Mouse (Mus musculus) brown adipose tissue, adult 24 weeks (tissue): Measurements from ENCODE around the gene Mocs1. TPM values are rescaled to one million over a fixed set of nuclear protein-coding genes. Genes with fewer than 3 reads are reported as not detected.
"Not testable (repeated sequence)": the region's sequence is repeated elsewhere in the genome, so short reads cannot be mapped to it uniquely, and the experiment has no call there.

ENCODE experiments used
- H3K27ac ChIP-seq: fragments of 200-500 bp; replicated peaks from 2 replicates; pipeline ENCODE4 v1.5.1; 2012; ENCODE audit warnings: low read depth, mild to moderate bottlenecking, low read length
- H3K4me1 ChIP-seq: fragments of 200-500 bp; 2 replicates; pipeline ENCODE4 v1.6.1; 2012; ENCODE audit warnings: low read length, mixed read lengths; ENCODE audit not compliant: control insufficient read depth, insufficient read depth, insufficient read length
- H3K4me3 ChIP-seq: fragments of 200-500 bp; 2 replicates; pipeline ENCODE4 v1.5.1; 2012; ENCODE audit warnings: low read depth, mild to moderate bottlenecking, low read length, moderate library complexity; ENCODE audit not compliant: insufficient read depth
- polyA plus RNA-seq: library from polyadenylated mRNA; stranded (reverse); fragments of >200 nt; gene quantifications from 2 replicates; pipeline ENCODE4 v1.2.4, GENCODE M21; 2012; ENCODE audit not compliant: missing spikeins, insufficient read depth, insufficient read length

Mocs1 gene
- polyA plus RNA-seq, 1 experiment: 24.1 TPM

- Histone ChIP-seq H3K4me1 (no peaks in the 10 kb centered on the region), H3K4me3 (no peak overlapping the region), H3K27ac (no peak overlapping the region)
Observed at GRCm38 (mm10) chr17:49440331-49441130, 12.4 kb downstream of the Mocs1 start.

DNA sequence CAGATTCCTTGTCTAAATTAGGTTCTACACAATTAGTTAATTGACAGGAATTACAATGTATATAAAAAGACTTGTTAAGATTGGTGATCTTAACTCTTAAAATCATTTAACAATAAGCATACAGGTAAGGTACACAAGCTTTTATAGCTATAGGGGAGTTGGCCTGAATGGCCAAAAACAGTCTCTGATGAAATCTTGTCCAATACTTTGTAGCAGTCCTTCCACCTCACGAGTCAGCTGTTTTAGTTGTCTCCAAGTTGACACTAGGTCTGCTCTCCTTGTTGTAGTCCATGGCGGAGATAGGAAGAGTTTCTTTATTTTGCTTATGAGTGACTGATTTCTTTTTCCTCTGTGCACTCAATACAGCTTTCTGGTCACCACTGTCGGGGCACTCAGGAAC, 14.7 kb downstream of the Mocs1 start:
- not testable (repeated sequence) for H3K4me1 ChIP-seq

GRCm38 (mm10) chr17:49448570-49449229, 20.5 kb downstream of the Mocs1 start:
- Histone ChIP-seq H3K4me1 (no peaks in the 10 kb centered on the region), H3K27ac (no peak overlapping the region), H3K4me3 (no peak overlapping the region)

More for the DNA sequence above, 14.7 kb downstream of the Mocs1 start:
- H3K4me3 ChIP-seq, H3K27ac ChIP-seq: not testable (repeated sequence)

DNA sequence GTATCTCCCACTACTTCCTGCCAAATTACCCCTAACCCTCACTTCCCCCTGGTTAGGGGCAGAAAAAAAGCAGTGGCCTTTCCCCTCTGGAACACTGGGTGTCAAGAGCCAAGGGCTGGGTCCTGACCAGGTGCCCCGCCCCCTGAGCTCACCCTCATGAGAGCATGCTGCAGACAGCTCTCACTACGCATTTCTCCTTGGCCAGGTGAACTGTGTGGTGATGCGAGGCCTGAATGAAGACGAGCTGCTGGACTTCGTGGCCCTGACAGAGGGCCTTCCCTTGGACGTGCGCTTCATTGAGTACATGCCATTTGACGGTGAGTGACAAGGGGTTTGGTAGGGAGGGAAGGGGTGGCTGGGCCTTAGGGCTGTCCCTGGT, 21.1 kb downstream of the Mocs1 start:
- H3K27ac ChIP-seq: no peak overlapping the region
- H3K4me3 ChIP-seq: no peak overlapping the region
- H3K4me1 ChIP-seq: no peaks in the 10 kb centered on the region

- Histone ChIP-seq H3K4me3 (no peak overlapping the region), H3K27ac (no peak overlapping the region), H3K4me1 (no peaks in the 10 kb centered on the region)
Observed at GRCm38 (mm10) chr17:49450922-49451321, 22.8 kb downstream of the Mocs1 start.

GRCm38 (mm10) chr17:49456334-49456733, 28.2 kb downstream of the Mocs1 start:
- Histone ChIP-seq H3K4me1 (no peaks in the 10 kb centered on the region), H3K4me3 (no peak overlapping the region), H3K27ac (no peak overlapping the region)

GRCm38 (mm10) chr17:49457833-49458232, 29.7 kb downstream of the Mocs1 start:
- H3K4me1 ChIP-seq: no peaks in the 10 kb centered on the region
- no peak overlapping the region for H3K27ac ChIP-seq
- no peak overlapping the region for H3K4me3 ChIP-seq

GRCm38 (mm10) chr17:49458386-49458785, 30.2 kb downstream of the Mocs1 start:
- Histone ChIP-seq H3K27ac (no peak overlapping the region), H3K4me3 (no peak overlapping the region)

DNA sequence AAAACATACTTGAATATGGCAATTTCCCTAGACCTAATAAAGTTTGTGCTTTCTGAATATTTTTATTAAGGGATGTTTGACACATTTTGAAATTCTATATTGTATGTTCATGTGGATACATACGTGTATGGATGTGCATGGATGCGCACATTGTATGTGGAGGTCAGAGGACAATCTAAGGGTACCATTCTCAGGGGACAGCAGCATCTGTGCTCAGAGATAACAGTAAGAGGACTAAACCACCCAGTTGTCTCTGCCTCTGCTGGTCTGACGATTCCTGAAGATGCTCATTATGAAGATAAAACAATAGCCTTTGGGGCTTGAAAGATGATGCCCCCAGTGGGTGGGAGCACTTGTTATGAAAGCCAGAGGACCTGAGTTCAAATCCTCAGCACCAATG, 36.7 kb downstream of the Mocs1 start:
- H3K4me1 ChIP-seq: no peaks in the 10 kb centered on the region
- H3K27ac ChIP-seq: no peak overlapping the region
- no peak overlapping the region for H3K4me3 ChIP-seq

More at GRCm38 (mm10) chr17:49458386-49458785, 30.2 kb downstream of the Mocs1 start:
- no peaks in the 10 kb centered on the region for H3K4me1 ChIP-seq

- Histone ChIP-seq H3K27ac (no peak overlapping the region), H3K4me1 (no peaks in the 10 kb centered on the region), H3K4me3 (no peak overlapping the region)
Observed at GRCm38 (mm10) chr17:49468223-49468622, 40.1 kb downstream of the Mocs1 start.

DNA sequence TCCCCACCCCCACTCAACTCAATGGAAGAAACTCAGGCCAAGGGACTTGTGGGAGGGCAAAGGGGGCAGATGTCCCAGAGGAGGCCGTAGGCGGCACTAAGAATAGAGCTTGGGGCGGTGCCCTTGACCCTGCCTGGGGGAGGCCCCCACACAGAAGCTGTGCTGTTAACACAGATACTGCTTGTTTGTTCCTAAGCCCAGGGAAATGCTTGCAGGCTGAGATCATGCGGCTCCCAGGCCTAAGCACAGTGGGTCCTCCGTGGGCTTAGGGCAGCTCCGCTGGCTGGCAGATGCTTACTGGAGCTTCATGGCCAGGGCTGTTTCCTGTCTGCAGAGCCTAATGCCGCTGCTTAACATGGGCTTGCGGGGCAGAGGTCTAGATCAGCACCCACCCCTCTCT, 44.5 kb downstream of the Mocs1 start:
- Histone ChIP-seq H3K4me3 (no peak overlapping the region), H3K27ac (no peak overlapping the region), H3K4me1 (no peaks in the 10 kb centered on the region)

DNA sequence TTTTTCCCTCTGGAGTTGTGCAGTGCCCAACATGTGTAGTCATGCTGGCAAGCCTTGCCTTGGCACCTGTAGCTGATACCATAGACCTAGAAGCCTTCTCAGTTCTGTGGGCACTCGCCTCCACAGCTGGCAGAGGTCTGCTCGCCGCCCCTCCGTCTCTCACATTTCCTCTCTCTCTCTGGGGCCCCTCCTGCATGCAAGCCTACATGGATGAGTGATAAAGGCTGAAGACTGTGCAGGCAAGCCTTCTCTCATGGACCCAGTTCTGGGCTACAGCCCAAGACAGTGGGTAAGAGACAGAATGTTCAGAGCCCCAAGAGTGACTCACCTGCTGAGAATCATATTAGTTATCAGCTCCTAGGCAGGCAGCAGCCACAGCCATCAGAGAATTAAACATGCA, 45.9 kb downstream of the Mocs1 start:
- Histone ChIP-seq H3K4me1 (no peaks in the 10 kb centered on the region), H3K4me3 (no peak overlapping the region), H3K27ac (no peak overlapping the region)

DNA sequence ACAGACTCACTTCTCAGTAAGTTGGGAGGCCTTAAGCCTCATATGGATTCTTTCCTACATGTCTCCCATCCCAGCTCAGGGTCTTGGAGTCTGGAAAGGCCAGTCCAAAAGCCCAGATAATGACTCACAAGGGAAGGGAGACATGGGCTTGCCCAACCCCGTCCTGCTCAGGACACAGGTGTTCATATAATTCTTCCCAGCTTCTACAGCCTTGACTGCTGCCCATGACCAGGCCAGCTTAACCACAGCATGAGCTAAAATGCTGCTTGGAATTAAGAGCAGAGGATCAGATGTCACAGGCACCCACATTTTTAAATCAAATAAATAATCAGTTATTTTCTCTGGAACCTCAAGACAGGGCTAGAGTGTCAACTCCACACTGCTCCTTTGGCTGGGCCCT, 47.0 kb downstream of the Mocs1 start:
- Histone ChIP-seq H3K4me3 (no peak overlapping the region), H3K4me1 (no peaks in the 10 kb centered on the region), H3K27ac (no peak overlapping the region)

GRCm38 (mm10) chr17:49477370-49477769, 49.2 kb downstream of the Mocs1 start:
- H3K4me3 ChIP-seq: no peak overlapping the region
- no peaks in the 10 kb centered on the region for H3K4me1 ChIP-seq
- H3K27ac ChIP-seq: no peak overlapping the region

DNA sequence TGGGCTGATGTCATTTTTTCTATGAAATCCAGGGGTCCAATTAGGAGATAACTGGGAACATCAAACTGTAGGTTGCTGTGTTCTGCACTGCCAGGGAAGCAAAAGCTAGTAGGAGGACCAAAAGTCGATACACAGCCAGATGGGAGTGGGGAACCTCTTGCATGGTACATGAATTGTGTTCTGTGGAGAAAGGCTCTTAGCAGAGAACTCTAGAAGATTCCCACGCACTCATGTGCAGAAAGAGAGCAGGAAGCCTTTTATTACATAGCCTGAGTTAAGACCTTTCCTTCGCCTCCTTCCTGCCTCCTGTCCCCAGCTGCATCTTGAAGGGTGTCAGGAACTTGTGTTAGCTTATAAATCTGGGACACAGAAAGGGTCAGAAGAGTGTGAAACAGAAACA, 53.7 kb downstream of the Mocs1 start:
- Histone ChIP-seq H3K27ac (no peak overlapping the region), H3K4me3 (no peak overlapping the region), H3K4me1 (no peaks in the 10 kb centered on the region)

GRCm38 (mm10) chr17:49484435-49484834, 56.3 kb downstream of the Mocs1 start:
- no peak overlapping the region for H3K4me3 ChIP-seq
- no peaks in the 10 kb centered on the region for H3K4me1 ChIP-seq
- no peak overlapping the region for H3K27ac ChIP-seq
